ENCODE assay signal across 8 mouse cellular contexts in the genomic region with DNA sequence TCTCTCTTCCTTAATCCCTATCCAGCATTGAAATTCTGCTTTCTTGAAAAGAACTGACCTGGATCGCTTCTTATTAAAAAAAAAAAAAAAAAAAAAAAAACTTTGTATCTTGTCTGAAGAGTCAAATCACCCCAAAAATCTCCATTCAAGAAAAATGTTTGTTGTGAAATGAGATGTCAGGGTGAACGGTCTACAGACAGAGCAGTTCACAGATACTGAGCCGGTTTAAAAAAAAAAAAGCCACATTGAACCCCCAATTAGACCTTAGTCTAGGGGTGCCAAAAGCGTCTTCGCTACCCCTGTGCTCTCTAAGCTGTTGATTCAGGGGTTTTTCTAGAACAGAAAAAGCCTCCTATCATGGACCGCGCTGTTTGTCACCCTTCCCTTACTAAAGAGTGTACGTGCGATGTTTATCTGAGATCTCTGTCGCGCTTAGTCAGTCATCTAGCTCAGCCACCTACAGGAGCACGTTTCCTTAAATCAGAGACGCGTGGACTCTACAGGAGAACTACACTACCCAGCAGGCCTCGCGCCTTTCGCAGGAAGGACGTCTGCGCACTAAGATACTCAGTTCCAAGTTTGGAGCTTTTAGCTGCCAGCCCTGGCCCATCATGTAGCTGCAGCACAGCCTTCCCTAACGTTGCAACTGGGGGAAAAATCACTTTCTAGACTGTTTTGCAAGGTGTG. TPM values are rescaled to one million over a fixed set of nuclear protein-coding genes. Genes with fewer than 3 reads are reported as not detected.
DNase-seq lines count a peak whose midpoint lies in the region; ATAC-seq lines count a peak whose summit lies in the region.

A gene (plus strand): TSS at position 570 of the 687 bp plus-strand sequence.

- H3K4me2 ChIP-seq in hindbrain, embryonic 12.5 days (replicated peaks) = peak within 1 kb of the TSS; percentile 63

- no peak within 1 kb of the TSS for H3K27ac ChIP-seq in hindbrain, embryonic 12.5 days

- H3K4me1 ChIP-seq in hindbrain, embryonic 12.5 days = peaks cover 38% of the 10 kb centered on the region

- peak within 1 kb of the TSS; percentile 57 for H3K4me3 ChIP-seq in hindbrain, embryonic 12.5 days

- H3K9ac ChIP-seq in hindbrain, embryonic 12.5 days = peak within 1 kb of the TSS; percentile 64

- H3K36me3 ChIP-seq in hindbrain, embryonic 12.5 days = no peaks in the 10 kb centered on the region

- DNase-seq in T-cell, adult 2 months (ENCODE audit: low spot score) = peak; percentile 90
- peak; percentile 81 to 88 for DNase-seq in cerebellum, postnatal 25 days
- DNase-seq in frontal cortex, postnatal 14 days (ENCODE audit: low spot score in 2 of 2) = peak; percentile 79 to 80
- peak; percentile 81 to 92 for DNase-seq in layer of hippocampus, postnatal 14 days (ENCODE audit: low spot score in 2 of 2)
- DNase-seq in lung, postnatal 10 days = peak; percentile 87
- peak; percentile 44 for DNase-seq in ovary, postnatal 14 days (ENCODE audit: low spot score)
- DNase-seq in thymus, postnatal 10 days (ENCODE audit: low spot score in 2 of 2) = peak; percentile 74 to 78

- ATAC-seq in hindbrain, embryonic 12.5 days (ENCODE audit: low FRiP score) = peak; percentile 88

- 10% methylated on average over 20 of the region's 20 CpGs for WGBS in hindbrain, embryonic 12.5 days

- no peaks in the 10 kb centered on the region for H3K9me3 ChIP-seq in hindbrain, embryonic 12.5 days (replicated peaks)

- peaks cover 7% of the 10 kb centered on the region for H3K27me3 ChIP-seq in hindbrain, embryonic 12.5 days

RNA-seq across cellular contexts. Expression of the gene that starts here (rescaled TPM):
- polyA plus RNA-seq in hindbrain, embryonic 12.5 days (2016; fragmentation: Nextera tagmentation; extraction: Ambion mirVana) = 27.8 and 34.4 TPM in 2 replicates
- 10 to 100 TPM; 28.8 to 28.9 TPM for total RNA-seq in layer of hippocampus, postnatal 14 days (2021)
